29 mouse cellular contexts compared by ENCODE assay signal in genomic region chr15:86431539-86432080, GRCm38 (mm10).
A peak's percentile ranks its signal among the peaks of the same experiment; 100 is the strongest.
DNase-seq lines count a peak whose midpoint lies in the region; ATAC-seq and TF ChIP-seq lines count a peak whose summit lies in the region.
"Had no signal": no experiment of that assay in that cellular context is flagged by ENCODE, and none has a peak within 500 bp of the region (broad histone marks: within the 10 kb centered on the region; RNA-seq: fewer than 3 reads in every experiment).

No protein-coding gene starts in this region.

- no peak overlapping the region for H3K27ac ChIP-seq in hindbrain, embryonic 15.5 days (replicated peaks)
- H3K27ac ChIP-seq in hindbrain, embryonic 11.5 days (ENCODE audit: low read depth, low read length) = no peak overlapping the region
- no peak overlapping the region for H3K27ac ChIP-seq in CH12.LX (ENCODE audit: insufficient read depth, low read depth)
- H3K27ac ChIP-seq: forebrain, embryonic 12.5 days; heart, embryonic 15.5 days; hindbrain, embryonic 12.5 days; left cerebral cortex, adult 2 months; limb, embryonic 15.5 days; liver, embryonic 13.5 days; macrophage; stomach, embryonic 15.5 days had no signal

- H3K4me2 ChIP-seq in hindbrain, embryonic 15.5 days = no peak overlapping the region
- H3K4me2 ChIP-seq in hindbrain, embryonic 11.5 days (replicated peaks; ENCODE audit: low read depth, low read length) = no peak overlapping the region
- no peak overlapping the region for H3K4me2 ChIP-seq in CH12.LX (ENCODE audit: insufficient read depth, low read depth, poor library complexity, severe bottlenecking)
- H3K4me2 ChIP-seq: forebrain, embryonic 12.5 days; heart, embryonic 15.5 days; hindbrain, embryonic 12.5 days; limb, embryonic 15.5 days; liver, embryonic 13.5 days; stomach, embryonic 15.5 days had no signal

- H3K27me3 ChIP-seq in hindbrain, embryonic 15.5 days = no peaks in the 10 kb centered on the region
- H3K27me3 ChIP-seq in hindbrain, embryonic 11.5 days (ENCODE audit: control insufficient read depth, insufficient read depth, low read length) = no peaks in the 10 kb centered on the region
- H3K27me3 ChIP-seq in CH12.LX (replicated peaks) = no peaks in the 10 kb centered on the region
- H3K27me3 ChIP-seq: hindbrain, embryonic 12.5 days; limb, embryonic 15.5 days; liver, embryonic 13.5 days; stomach, embryonic 15.5 days had no signal

- TF ChIP-seq CTCF in CH12.LX (conservative IDR thresholded peaks at IDR 0.05 in 1 of 2, IDR thresholded peaks at IDR 0.05 in 1 of 2; ENCODE audit: low read depth in 2 of 2, low read length in 2 of 2) = no peak

- no peak overlapping the region for H3K9ac ChIP-seq in hindbrain, embryonic 15.5 days
- no peak overlapping the region for H3K9ac ChIP-seq in hindbrain, embryonic 11.5 days (ENCODE audit: low read depth, low read length)
- no peak overlapping the region for H3K9ac ChIP-seq in CH12.LX (ENCODE audit: insufficient read depth, low read depth)
- H3K9ac ChIP-seq: forebrain, embryonic 12.5 days; forebrain, postnatal 0 days; heart, embryonic 15.5 days; hindbrain, embryonic 12.5 days; limb, embryonic 15.5 days; liver, embryonic 13.5 days; stomach, embryonic 15.5 days had no signal

- WGBS in hindbrain, embryonic 15.5 days = 70% methylated on average over 11 of the region's 11 CpGs
- 73% methylated on average over 11 of the region's 11 CpGs for WGBS in hindbrain, embryonic 11.5 days

- no peak overlapping the region for H3K4me3 ChIP-seq in hindbrain, embryonic 15.5 days
- no peak overlapping the region for H3K4me3 ChIP-seq in hindbrain, embryonic 11.5 days (ENCODE audit: low read depth, low read length)
- H3K4me3 ChIP-seq in CH12.LX (replicated peaks in 1 of 3; ENCODE audit: low read depth in 2 of 3, low read length in 2 of 3, poor library complexity in 1 of 3) = no peak overlapping the region
- H3K4me3 ChIP-seq: forebrain, embryonic 12.5 days; heart, embryonic 15.5 days; hindbrain, embryonic 12.5 days; left cerebral cortex, adult 2 months; limb, embryonic 15.5 days; liver, embryonic 13.5 days; stomach, embryonic 15.5 days had no signal

- peak; percentile 51; the same call in 1 of the 2 replicates for ATAC-seq in hindbrain, embryonic 15.5 days (ENCODE audit: low FRiP score, low read depth)
- ATAC-seq in hindbrain, embryonic 11.5 days (ENCODE audit: low FRiP score) = no peak
- ATAC-seq: activated CD4-positive, CD25-positive, alpha-beta regulatory T cell, adult 4 months; CD4-positive, CD25-positive, alpha-beta regulatory T cell, adult 4 months; forebrain, postnatal 0 days; inflammation-experienced regulatory T-cells, adult 6 months had no signal

- TF ChIP-seq RAD21 in CH12.LX (IDR thresholded peaks at IDR 0.05; ENCODE audit: low read depth, low read length) = no peak

- H3K9me3 ChIP-seq in hindbrain, embryonic 15.5 days = no peaks in the 10 kb centered on the region
- no peaks in the 10 kb centered on the region for H3K9me3 ChIP-seq in hindbrain, embryonic 11.5 days (ENCODE audit: control insufficient read depth, low read length)
- no peaks in the 10 kb centered on the region for H3K9me3 ChIP-seq in CH12.LX (replicated peaks; ENCODE audit: low read length)
- H3K9me3 ChIP-seq: forebrain, embryonic 12.5 days; heart, embryonic 15.5 days; hindbrain, embryonic 12.5 days; limb, embryonic 15.5 days; liver, embryonic 13.5 days; stomach, embryonic 15.5 days had no signal

- no peaks in the 10 kb centered on the region for H3K79me2 ChIP-seq in CH12.LX (replicated peaks; ENCODE audit: control insufficient read depth, extremely low read depth, insufficient read depth, poor library complexity, severe bottlenecking)

- in situ Hi-C loops in CH12.LX (cut with MboI; ENCODE audit: low pct_ligation_motif_present, low pct_unique_long_range_greater_than_20kb, low sequenced_read_pairs) = no loop called here

- H3K36me3 ChIP-seq in hindbrain, embryonic 15.5 days = no peaks in the 10 kb centered on the region
- no peaks in the 10 kb centered on the region for H3K36me3 ChIP-seq in hindbrain, embryonic 11.5 days (ENCODE audit: control insufficient read depth, insufficient read depth, low read length)
- H3K36me3 ChIP-seq in CH12.LX (replicated peaks in 1 of 2; ENCODE audit: control insufficient read depth in 1 of 2, insufficient read depth in 1 of 2, low read length in 1 of 2) = peaks cover 0 to 3% of the 10 kb centered on the region in 2 experiments
- H3K36me3 ChIP-seq: forebrain, embryonic 12.5 days; heart, embryonic 15.5 days; hindbrain, embryonic 12.5 days; limb, embryonic 15.5 days; liver, embryonic 13.5 days; stomach, embryonic 15.5 days had no signal

- no peak for DNase-seq in hindbrain, embryonic 11.5 days (ENCODE audit: low spot score)
- DNase-seq in CH12.LX (ENCODE audit: extremely low read depth) = peak; percentile 26
- DNase-seq in adrenal gland, adult 18-20 months (ENCODE audit: low spot score in 2 of 2) = peak; percentile 12 to 31
- DNase-seq in adrenal gland, postnatal 25 days = peak; percentile 41
- no peak for DNase-seq in layer of hippocampus, postnatal 36 days
- DNase-seq in embryo, embryonic 10.5 days (ENCODE audit: low spot score) = no peak
- DNase-seq: cerebellum, adult 11-12 months; cerebellum, adult 9-11 months; forebrain, postnatal 0 days; gastrocnemius, postnatal 10 days; kidney, adult 11 months; kidney, postnatal 14 days; layer of hippocampus, adult 9-11 months; liver, embryonic 13.5 days; lung, adult 2 months; lung, postnatal 10 days; retina, postnatal 1 day; right cerebral cortex, postnatal 14 days had no signal

- no peak for TF ChIP-seq POLR2A in CH12.LX (IDR thresholded peaks at IDR 0.05; ENCODE audit: low read depth, low read length)

- TF ChIP-seq EP300 in CH12.LX (IDR thresholded peaks at IDR 0.05; ENCODE audit: low read length) = no peak

- peaks cover 12% of the 10 kb centered on the region; the same call in 1 of the 2 replicates for H3K4me1 ChIP-seq in hindbrain, embryonic 15.5 days (replicated peaks)
- no peaks in the 10 kb centered on the region for H3K4me1 ChIP-seq in hindbrain, embryonic 11.5 days (replicated peaks; ENCODE audit: control insufficient read depth, insufficient read depth, low read length)
- peaks cover 10 to 62% of the 10 kb centered on the region in 2 experiments; a peak in 3 of 4 replicates for H3K4me1 ChIP-seq in CH12.LX (ENCODE audit: control insufficient read depth in 1 of 2, insufficient read depth in 2 of 2)
- H3K4me1 ChIP-seq: stomach, embryonic 15.5 days had no signal

- dilution Hi-C loops in CH12.LX (cut with MboI; ENCODE audit: extremely low pct_ligation_motif_present, extremely low pct_unique_long_range_greater_than_20kb, low sequenced_read_pairs) = no loop called here

TF ChIP-seq in CH12.LX, 34 proteins besides CTCF, POLR2A, EP300 and RAD21:
- no peak for TF ChIP-seq POLR2AphosphoS2 (IDR thresholded peaks at IDR 0.05; ENCODE audit: low read depth, low read length)
- no peak for TF ChIP-seq MEF2A (IDR thresholded peaks at IDR 0.05; ENCODE audit: borderline replicate concordance, low read depth, low read length)
- no peak for TF ChIP-seq BHLHE40 (IDR thresholded peaks at IDR 0.05; ENCODE audit: low read depth, low read length)
- no peak for TF ChIP-seq HCFC1 (IDR thresholded peaks at IDR 0.05; ENCODE audit: low read depth, low read length)
- no peak for TF ChIP-seq PAX5 (IDR thresholded peaks at IDR 0.05; ENCODE audit: low read length)
- TF ChIP-seq MAX (IDR thresholded peaks at IDR 0.05; ENCODE audit: low read length) = no peak
- TF ChIP-seq MAFK (IDR thresholded peaks at IDR 0.05; ENCODE audit: insufficient replicate concordance, low read length) = no peak
- TF ChIP-seq USF1 (IDR thresholded peaks at IDR 0.05; ENCODE audit: low read depth, low read length) = no peak
- TF ChIP-seq MAZ (IDR thresholded peaks at IDR 0.05; ENCODE audit: low read depth, low read length) = no peak
- no peak for TF ChIP-seq CHD1 (IDR thresholded peaks at IDR 0.05; ENCODE audit: low read depth, low read length)
- no peak for TF ChIP-seq ZKSCAN1 (IDR thresholded peaks at IDR 0.05; ENCODE audit: borderline replicate concordance, low read depth, low read length)
- TF ChIP-seq SMC3 (IDR thresholded peaks at IDR 0.05; ENCODE audit: low read depth, low read length) = no peak
- TF ChIP-seq UBTF (IDR thresholded peaks at IDR 0.05; ENCODE audit: low read depth, low read length) = no peak

Comparison
In these comparisons a context has a peak if more than half of its experiments do, and no peak if none do; other contexts are left out.
1. DNase-seq: peak in CH12.LX (single experiment), adrenal gland, adult 18-20 months (2 of 2) and adrenal gland, postnatal 25 days (single experiment); none in hindbrain, embryonic 11.5 days (single experiment), layer of hippocampus, postnatal 36 days (0 of 2) and embryo, embryonic 10.5 days (single experiment).